In genomic region chr1:194878440-194878839, GRCm38 (mm10) we compare ENCODE assay signal across 11 mouse cellular contexts.
DNase-seq lines count a peak whose midpoint lies in the region; ATAC-seq and TF ChIP-seq lines count a peak whose summit lies in the region.
"Had no signal": no experiment of that assay in that cellular context is flagged by ENCODE, and none has a peak within 500 bp of the region (broad histone marks: within the 10 kb centered on the region; RNA-seq: fewer than 3 reads in every experiment).

No protein-coding gene starts in this region.

- no peak overlapping the region for H3K27ac ChIP-seq in layer of hippocampus, adult 2 months
- no peak overlapping the region for H3K27ac ChIP-seq in lung, embryonic 14.5 days (ENCODE audit: low read depth)
- H3K27ac ChIP-seq in hindbrain, embryonic 14.5 days = no peak overlapping the region
- H3K27ac ChIP-seq: kidney, postnatal 0 days; lung, embryonic 15.5 days had no signal

- DNase-seq in layer of hippocampus, adult 8-10 months (ENCODE audit: low spot score in 2 of 2) = peak; percentile 22 to 23
- DNase-seq in layer of hippocampus, adult 2 months (ENCODE audit: low spot score in 2 of 2) = no peak
- peak; percentile 63 to 70 for DNase-seq in adrenal gland, adult 18-20 months (ENCODE audit: low spot score in 2 of 2)
- peak; percentile 55 for DNase-seq in gastrocnemius, adult 18-20 months (ENCODE audit: low spot score)
- DNase-seq in lung, embryonic 14.5 days = peak; percentile 63
- DNase-seq in c-Kit-positive CD71-positive TER-119-positive erythroid progenitor cells, embryonic 14.5 days (ENCODE audit: low spot score) = no peak
- no peak for DNase-seq in yolk sac, embryonic 10.5 days (ENCODE audit: low spot score)
- DNase-seq in hindbrain, embryonic 14.5 days (ENCODE audit: low spot score) = no peak

- no peak overlapping the region for H3K4me2 ChIP-seq in lung, embryonic 14.5 days
- no peak overlapping the region for H3K4me2 ChIP-seq in hindbrain, embryonic 14.5 days (replicated peaks)
- H3K4me2 ChIP-seq: embryonic facial prominence, embryonic 15.5 days had no signal

- H3K9me3 ChIP-seq in lung, embryonic 14.5 days (ENCODE audit: low read depth, low read length) = no peaks in the 10 kb centered on the region
- H3K9me3 ChIP-seq in hindbrain, embryonic 14.5 days (ENCODE audit: control insufficient read depth, low read length) = no peaks in the 10 kb centered on the region
- H3K9me3 ChIP-seq: embryonic facial prominence, embryonic 15.5 days; lung, embryonic 15.5 days had no signal

- no peaks in the 10 kb centered on the region for H3K27me3 ChIP-seq in lung, embryonic 14.5 days (ENCODE audit: insufficient read depth, low read length)
- H3K27me3 ChIP-seq in hindbrain, embryonic 14.5 days (ENCODE audit: control insufficient read depth, insufficient read depth, low read length) = no peaks in the 10 kb centered on the region
- H3K27me3 ChIP-seq: embryonic facial prominence, embryonic 15.5 days; lung, embryonic 15.5 days had no signal

- H3K9ac ChIP-seq in lung, embryonic 14.5 days = no peak overlapping the region
- no peak overlapping the region for H3K9ac ChIP-seq in hindbrain, embryonic 14.5 days
- H3K9ac ChIP-seq: lung, embryonic 15.5 days had no signal

- no peaks in the 10 kb centered on the region for H3K4me1 ChIP-seq in lung, embryonic 14.5 days (ENCODE audit: insufficient read depth)
- no peaks in the 10 kb centered on the region for H3K4me1 ChIP-seq in hindbrain, embryonic 14.5 days (replicated peaks; ENCODE audit: control insufficient read depth, insufficient read depth, low read length)

- 59% methylated on average over 2 of the region's 2 CpGs for WGBS in lung, embryonic 14.5 days
- WGBS in hindbrain, embryonic 14.5 days = 74% methylated on average over 2 of the region's 2 CpGs

- no peak for TF ChIP-seq CTCF in layer of hippocampus, adult 2 months (conservative IDR thresholded peaks at IDR 0.05)
- TF ChIP-seq CTCF in lung, embryonic 14.5 days (IDR thresholded peaks at IDR 0.05; ENCODE audit: low read depth) = no peak

- no peak for ATAC-seq in lung, embryonic 14.5 days (ENCODE audit: insufficient read depth)
- ATAC-seq in hindbrain, embryonic 14.5 days (ENCODE audit: low FRiP score) = no peak

- H3K36me3 ChIP-seq in lung, embryonic 14.5 days (ENCODE audit: insufficient read depth) = no peaks in the 10 kb centered on the region
- H3K36me3 ChIP-seq in hindbrain, embryonic 14.5 days (replicated peaks; ENCODE audit: control insufficient read depth, insufficient read depth) = no peaks in the 10 kb centered on the region
- H3K36me3 ChIP-seq: embryonic facial prominence, embryonic 15.5 days; lung, embryonic 15.5 days had no signal

- no peak overlapping the region for H3K4me3 ChIP-seq in layer of hippocampus, adult 2 months
- no peak overlapping the region for H3K4me3 ChIP-seq in lung, embryonic 14.5 days (ENCODE audit: low read depth, low read length)
- no peak overlapping the region for H3K4me3 ChIP-seq in hindbrain, embryonic 14.5 days (replicated peaks; ENCODE audit: low read length)
- H3K4me3 ChIP-seq: embryonic facial prominence, embryonic 15.5 days; lung, embryonic 15.5 days had no signal

Comparison
In these comparisons a context has a peak if more than half of its experiments do, and no peak if none do; other contexts are left out.
1. DNase-seq: peak in layer of hippocampus, adult 8-10 months (2 of 2), adrenal gland, adult 18-20 months (2 of 2), gastrocnemius, adult 18-20 months (single experiment) and lung, embryonic 14.5 days (single experiment); none in layer of hippocampus, adult 2 months (0 of 2), c-Kit-positive CD71-positive TER-119-positive erythroid progenitor cells, embryonic 14.5 days (single experiment), yolk sac, embryonic 10.5 days (single experiment) and hindbrain, embryonic 14.5 days (single experiment).